Mouse (Mus musculus) liver, embryonic 14.5 days (tissue): ENCODE data around the gene Gxylt1. TPM values are rescaled to one million over a fixed set of nuclear protein-coding genes. Genes with fewer than 3 reads are reported as not detected.

Experiments
- ATAC-seq: fragments of 200-750 bp; cut with Nextera tagmentation; 2 replicates; pipeline ENCODE4 v1.8.0; 2017; ENCODE audit warnings: moderate number of reproducible peaks, mild to moderate bottlenecking, moderate library complexity; ENCODE audit not compliant: insufficient read depth
- DNase-seq, 3 experiments: peaks; one replicate each; pipeline ENCODE4 v3.0.0-alpha.2; 2012 to 2013; ENCODE audit warnings: low read depth in 3 of 3, low spot score in 3 of 3
- H3K27ac ChIP-seq: fragments of 300-500 bp; sonication (generic); 2 replicates; pipeline ENCODE4 v1.5.1; 2014; ENCODE audit warnings: moderate library complexity, mild to moderate bottlenecking, control low read depth, inconsistent platforms
- H3K27me3 ChIP-seq: fragments of 300-500 bp; sonication (generic); 2 replicates; pipeline ENCODE4 v1.6.1; 2014; ENCODE audit warnings: mild to moderate bottlenecking, low read length, moderate library complexity; ENCODE audit not compliant: control insufficient read depth, insufficient read depth
- H3K36me3 ChIP-seq: fragments of 300-500 bp; sonication (generic); replicated peaks from 2 replicates; pipeline ENCODE4 v1.6.1; 2014; ENCODE audit warnings: low read depth; ENCODE audit not compliant: control insufficient read depth, insufficient read depth
- H3K4me1 ChIP-seq, 2 experiments: fragments of 200-500 bp in 1 of 2; fragments of 300-500 bp in 1 of 2; sonication (generic) in 1 of 2; replicated peaks; 2 replicates each; pipeline ENCODE4 v1.6.1; 2012 to 2014; ENCODE audit warnings: antibody characterized with exemption in 1 of 2, inconsistent platforms in 1 of 2, low read length in 1 of 2; ENCODE audit not compliant: control insufficient read depth in 2 of 2, insufficient read depth in 2 of 2
- H3K4me2 ChIP-seq: fragments of 300-500 bp; sonication (generic); 2 replicates; pipeline ENCODE4 v1.6.1; 2014; ENCODE audit warnings: low read depth, mild to moderate bottlenecking, control low read depth, moderate library complexity
- H3K4me3 ChIP-seq, 2 experiments: fragments of 200-500 bp in 1 of 2; fragments of 300-500 bp in 1 of 2; sonication (generic) in 1 of 2; 2 replicates each; pipeline ENCODE4 v1.5.1; 2012 to 2014; ENCODE audit warnings: low read depth in 2 of 2, low read length in 2 of 2, mild to moderate bottlenecking in 2 of 2, control low read depth in 1 of 2, inconsistent platforms in 1 of 2, moderate library complexity in 1 of 2; ENCODE audit not compliant: insufficient read depth in 1 of 2
- H3K9ac ChIP-seq: fragments of 300-500 bp; sonication (generic); replicated peaks from 2 replicates; pipeline ENCODE4 v1.6.1; 2014; ENCODE audit warnings: mild to moderate bottlenecking, control low read depth, moderate library complexity
- H3K9me3 ChIP-seq: fragments of 300-500 bp; sonication (generic); 2 replicates; pipeline ENCODE4 v1.6.1; 2016; ENCODE audit warnings: low read length, mixed read lengths; ENCODE audit not compliant: control insufficient read depth
- CTCF ChIP-seq: IDR thresholded peaks from 2 replicates; pipeline ENCODE4 v1.5.1; 2016; ENCODE audit warnings: antibody characterized with exemption, low read depth, control low read depth
- EP300 ChIP-seq: IDR thresholded peaks from 2 replicates; pipeline ENCODE4 v1.6.1; 2016; ENCODE audit warnings: antibody characterized with exemption, low read depth
- WGBS: fragments of 180-500 bp; shearing (Covaris S2); extraction: QIAGEN DNeasy Blood & Tissue Kit; methylation state at CpG from one replicate; pipeline ENCODE4 v1.1.7; 2014; ENCODE audit not compliant: insufficient replicate concordance; 5-methylcytosine and 5-hydroxymethylcytosine counted together
- polyA plus RNA-seq, 2 experiments: library from polyadenylated mRNA; depleted of rRNA in 1 of 2; stranded (reverse) in 1 of 2; unstranded in 1 of 2; fragments of >200 nt; fragmentation: Nextera tagmentation in 1 of 2; extraction: Ambion mirVana in 1 of 2; gene quantifications; 2 replicates each; pipeline versions ENCODE4 v1.2.1 to v1.2.3; 2012 to 2014

Gxylt1 gene
- polyA plus RNA-seq, 2 experiments: 2.9 to 3.0 TPM

GRCm38 (mm10) chr15:93191387-93192145, 83.4 kb downstream of the Gxylt1 start:
- DNase-seq (no peak), ATAC-seq (no peak)
- Histone ChIP-seq H3K27me3 (no peaks in the 10 kb centered on the region), H3K9me3 (peaks cover 7% of the 10 kb centered on the region), H3K27ac (no peak overlapping the region), H3K4me2 (no peak overlapping the region), H3K36me3 (no peaks in the 10 kb centered on the region), H3K4me3 (no peak overlapping the region), H3K4me1 (no peaks in the 10 kb centered on the region), H3K9ac (no peak overlapping the region)
- TF ChIP-seq EP300 (no peak), CTCF (no peak)
- 65% methylated on average over 12 of the region's 12 CpGs for WGBS

Other genes starting within 250 kb of the Gxylt1 start
- 11.5 and 14.3 TPM in 2 replicates for gene Yaf2, start 61.8 kb upstream of the Gxylt1 start, polyA plus RNA-seq (2012; rRNA removed)
- 23.1 and 27.2 TPM in 2 replicates for gene Yaf2, start 61.8 kb upstream of the Gxylt1 start, polyA plus RNA-seq (2014; fragmentation: Nextera tagmentation; extraction: Ambion mirVana)
- gene Zcrb1, start 123.2 kb upstream of the Gxylt1 start, polyA plus RNA-seq (2012; rRNA removed): 21.5 and 44.0 TPM in 2 replicates
- 64.0 and 65.4 TPM in 2 replicates for gene Zcrb1, start 123.2 kb upstream of the Gxylt1 start, polyA plus RNA-seq (2014; fragmentation: Nextera tagmentation; extraction: Ambion mirVana)
- gene Pphln1, start 123.2 kb upstream of the Gxylt1 start, polyA plus RNA-seq (2012; rRNA removed): 8.2 and 9.6 TPM in 2 replicates
- 9.7 and 10.1 TPM in 2 replicates for gene Pphln1, start 123.2 kb upstream of the Gxylt1 start, polyA plus RNA-seq (2014; fragmentation: Nextera tagmentation; extraction: Ambion mirVana)